Mouse (Mus musculus) lung, postnatal 10 days (tissue): ENCODE data around the gene Endog.
"Not testable (repeated sequence)": the region's sequence is repeated elsewhere in the genome, so short reads cannot be mapped to it uniquely, and the experiment has no call there.

Source experiments
- DNase-seq: peaks from one replicate; pipeline ENCODE4 v3.0.0; 2021

The Endog gene

DNA sequence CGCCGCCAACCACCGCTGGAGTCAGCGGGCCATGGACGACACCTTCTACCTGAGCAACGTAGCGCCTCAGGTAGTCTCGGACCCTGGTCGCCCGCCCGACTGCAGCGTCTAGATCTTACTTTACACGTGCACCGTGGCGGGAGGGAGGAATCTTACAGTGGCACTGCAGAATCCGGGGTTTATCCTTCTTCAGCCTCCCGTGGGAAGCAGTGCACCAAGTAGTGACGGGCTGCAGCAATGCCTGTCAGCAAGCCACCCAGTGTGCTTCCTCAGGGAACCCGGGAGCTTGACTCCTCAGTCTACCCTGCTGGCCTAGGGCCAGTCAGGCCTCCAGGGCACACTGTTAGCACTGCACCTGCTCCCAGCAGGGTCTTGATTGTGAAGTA is 697 bp downstream of the Endog start:
- no peak for DNase-seq

DNA sequence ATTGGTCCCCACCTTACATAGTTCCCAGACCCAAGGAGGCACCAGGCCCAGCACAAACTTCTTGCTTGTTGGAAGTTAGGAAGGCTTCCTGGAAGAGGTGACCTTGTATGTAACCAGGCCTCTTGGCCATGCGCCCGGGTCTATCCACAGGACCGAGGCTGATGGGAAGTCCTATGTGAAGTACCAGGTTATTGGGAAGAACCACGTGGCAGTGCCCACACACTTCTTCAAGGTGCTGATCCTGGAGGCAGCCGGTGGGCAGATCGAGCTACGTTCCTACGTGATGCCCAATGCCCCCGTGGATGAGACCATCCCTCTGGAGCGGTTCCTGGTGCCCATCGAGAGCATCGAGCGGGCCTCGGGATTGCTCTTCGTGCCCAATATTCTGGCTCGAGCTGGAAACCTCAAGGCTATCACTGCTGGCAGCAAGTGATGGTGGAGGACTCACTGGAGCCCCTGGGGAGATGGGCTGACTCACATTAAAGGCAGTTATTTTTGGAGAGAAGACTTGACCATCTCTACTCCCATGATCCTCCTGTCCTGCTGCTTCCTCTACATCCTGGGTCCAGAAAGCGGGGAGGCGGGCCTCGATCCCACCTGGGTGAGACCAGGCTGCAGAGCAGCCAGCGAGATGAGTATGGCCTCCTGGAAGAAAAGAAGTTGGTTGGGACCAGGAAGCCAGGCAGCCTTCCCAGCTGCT is 2.4 kb downstream of the Endog start:
- DNase-seq = no peak

DNA sequence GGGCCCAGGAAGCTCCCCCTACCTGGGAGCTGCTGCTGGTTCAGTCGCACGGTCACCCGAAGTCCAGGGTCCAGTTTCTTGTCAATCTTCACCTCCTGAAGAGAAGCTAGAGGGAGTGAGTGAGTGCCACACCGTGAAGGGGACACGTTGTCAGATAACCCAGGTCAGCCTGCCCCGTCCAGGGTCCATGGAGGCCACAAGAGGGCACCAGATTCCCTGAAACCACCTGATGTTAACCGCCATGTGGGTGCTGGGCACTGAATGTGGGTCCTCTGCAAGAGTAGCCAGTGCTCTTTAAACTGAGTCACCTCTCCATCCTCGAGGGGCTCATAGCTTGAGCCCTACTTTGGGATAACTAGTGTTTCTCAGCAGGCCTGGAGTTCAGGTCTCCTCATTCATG is 4.6 kb downstream of the Endog start:
- no peak for DNase-seq

- DNase-seq = no peak
Observed at GRCm38 (mm10) chr2:30176561-30176960, 5.3 kb downstream of the Endog start.

DNA sequence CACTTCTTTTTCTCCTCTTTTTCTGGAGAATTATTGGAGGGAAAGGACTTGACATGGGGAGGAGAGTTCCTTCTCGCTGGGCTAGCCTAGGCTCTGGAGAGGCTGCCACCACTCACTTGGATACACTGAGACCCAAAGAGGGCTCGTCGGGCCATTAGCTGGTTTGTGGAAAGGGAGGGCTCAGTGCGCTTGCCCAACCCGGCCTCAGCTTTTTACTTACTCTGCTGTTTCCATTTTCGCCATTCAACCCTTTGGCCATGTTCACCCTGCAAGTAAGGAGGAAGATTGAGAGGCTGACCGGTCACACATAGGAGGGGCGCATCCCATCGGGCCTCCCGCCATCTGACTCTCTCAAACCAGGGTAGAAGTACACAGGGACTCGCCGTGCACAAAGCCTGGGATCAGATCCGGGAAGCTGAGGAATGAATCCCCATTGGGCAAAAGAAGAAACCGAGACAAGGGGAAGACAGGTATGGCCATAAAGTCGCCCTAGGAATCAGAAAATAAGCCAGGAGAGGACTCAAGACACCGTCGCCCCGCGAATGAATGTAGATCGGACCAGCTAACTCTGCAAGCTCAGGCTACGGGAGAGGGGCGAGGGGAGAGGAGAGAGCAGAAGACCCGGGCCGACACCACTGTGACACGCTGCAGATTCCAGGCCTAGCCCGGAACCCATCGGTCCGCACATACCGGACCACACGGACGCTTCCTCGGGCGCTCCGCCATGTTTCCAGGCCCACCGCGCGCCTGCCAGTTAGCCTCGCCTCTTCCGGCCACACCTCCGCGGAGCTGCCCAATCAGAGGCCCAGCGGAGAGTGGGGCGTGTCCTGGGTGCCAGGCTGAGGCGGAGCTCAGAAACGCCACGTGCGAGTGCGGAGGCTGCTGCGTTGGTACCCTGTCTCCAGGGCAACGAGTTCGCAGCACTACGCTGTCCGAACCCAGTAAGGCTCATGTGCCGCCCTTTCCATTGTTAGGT is 6.7 kb downstream of the Endog start, which contains the start of gene Spout1:
TSS of gene Spout1 (minus strand) at position 760 of the 976 bp plus-strand sequence.
- DNase-seq = peak; percentile 98

DNA sequence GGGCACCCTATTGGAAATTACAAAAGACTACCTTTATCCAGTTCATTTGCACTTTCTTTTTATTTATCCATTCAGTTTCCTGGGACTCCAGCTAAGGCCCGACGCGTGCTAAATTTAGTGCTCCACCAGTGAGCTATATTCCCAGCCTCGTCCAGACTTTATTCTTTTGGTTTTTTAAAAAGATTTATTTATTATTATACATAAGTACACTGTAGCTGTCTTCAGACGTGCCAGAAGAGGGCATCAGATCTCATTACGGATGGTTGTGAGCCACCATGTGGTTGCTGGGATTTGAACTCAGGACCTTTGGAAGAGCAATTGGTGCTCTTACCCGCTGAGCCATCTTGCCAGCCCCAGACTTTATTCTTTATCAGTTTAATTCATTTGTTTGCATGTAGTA is 7.4 kb downstream of the Endog start:
- not testable (repeated sequence) for DNase-seq

- no peak for DNase-seq
Observed at GRCm38 (mm10) chr2:30182424-30182823, 11.1 kb downstream of the Endog start.

DNA sequence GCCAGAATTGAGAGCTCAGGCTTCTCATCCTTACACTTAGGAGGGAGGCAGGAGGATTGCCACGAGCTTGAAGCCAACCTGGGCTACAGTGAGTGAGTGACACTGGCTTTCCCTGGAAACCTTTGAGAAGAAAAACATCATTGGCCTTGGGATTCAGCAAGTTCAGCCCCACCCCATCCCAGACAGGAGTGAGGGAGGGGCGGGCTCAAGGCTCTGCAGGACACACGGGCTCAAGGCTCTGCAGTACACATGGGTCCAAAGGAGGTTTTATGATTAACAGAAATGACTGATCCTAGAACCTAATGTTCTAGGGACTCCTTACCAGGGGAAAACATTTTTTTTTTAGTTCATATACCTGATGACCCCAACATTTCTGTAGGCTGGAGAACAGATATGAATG is 12.4 kb downstream of the Endog start:
- DNase-seq = no peak

DNA sequence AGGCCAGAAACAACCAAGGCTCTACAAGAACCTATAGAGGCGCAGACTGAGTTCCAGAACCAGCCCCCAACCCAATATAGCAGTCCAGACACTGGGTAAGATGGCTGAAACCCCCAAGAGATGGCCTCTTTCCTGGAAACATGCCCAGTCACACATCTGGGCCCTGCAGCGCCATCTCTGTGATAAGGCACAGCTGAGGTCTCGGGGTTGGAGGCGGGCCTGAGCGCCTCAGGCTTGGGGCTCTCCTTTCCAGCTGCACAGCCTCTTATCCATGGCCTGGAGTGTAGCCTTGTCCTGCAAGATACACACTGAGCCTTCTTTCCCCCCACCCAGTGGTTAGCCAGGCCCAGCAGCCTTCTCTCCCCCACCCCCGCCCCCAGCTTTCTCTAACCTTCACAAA is 14.0 kb downstream of the Endog start:
- DNase-seq = no peak

DNA sequence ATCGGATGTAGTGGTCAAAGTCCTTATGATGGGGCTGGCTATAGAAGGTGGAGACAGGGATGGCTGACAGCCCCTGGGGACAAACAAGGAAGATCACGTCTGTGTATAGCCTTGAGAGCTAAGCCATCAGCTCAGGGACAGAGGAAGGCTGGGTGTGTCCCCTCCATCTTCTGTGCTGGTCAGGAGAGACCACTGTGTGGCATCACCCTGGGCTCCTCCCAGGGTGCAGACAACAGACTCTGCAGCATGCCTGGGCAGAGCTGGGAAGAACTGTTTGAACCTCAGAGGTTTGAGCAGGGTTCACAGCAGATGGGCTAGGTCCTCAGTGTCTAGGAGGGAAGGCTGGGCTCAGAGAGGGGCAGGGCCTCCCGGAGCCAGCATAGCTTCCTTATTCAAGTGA is 14.4 kb downstream of the Endog start:
- DNase-seq = no peak

DNA sequence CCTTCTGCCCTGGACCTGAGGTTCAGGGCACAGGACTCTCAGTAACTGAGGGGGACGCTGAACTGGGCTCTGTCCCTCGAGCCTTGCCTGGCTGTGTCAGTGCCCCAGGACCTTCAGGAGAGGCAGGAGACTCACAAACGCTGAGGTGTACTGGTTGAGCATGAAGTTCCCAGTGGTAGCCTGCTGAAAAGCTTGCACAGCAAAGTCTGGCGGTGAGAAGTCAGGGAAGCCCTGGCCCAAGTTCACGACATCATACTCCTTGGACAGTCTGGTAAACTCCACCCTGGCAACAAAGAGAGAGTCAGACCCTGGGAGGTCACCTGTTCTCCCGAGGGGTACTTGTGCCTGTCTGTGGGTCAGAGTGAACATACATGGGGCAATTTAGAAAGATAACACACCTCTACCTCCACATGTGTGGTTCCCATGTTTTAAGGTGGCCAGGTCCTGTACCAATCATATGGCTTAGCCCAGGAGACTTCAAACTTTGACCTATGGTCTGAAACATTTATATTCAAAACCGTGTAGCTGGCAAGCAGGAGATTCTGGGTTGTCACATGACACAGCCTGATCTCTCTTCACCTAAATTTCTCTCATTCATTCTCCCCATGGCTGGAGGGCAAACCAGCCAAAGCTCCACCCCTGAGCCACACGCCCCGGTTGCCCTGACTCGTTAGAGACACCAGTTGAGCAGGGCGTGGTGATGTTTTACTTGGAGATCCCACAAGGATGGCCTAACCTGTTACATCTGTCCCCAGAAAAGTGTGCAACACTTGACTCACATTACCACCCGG is 20.7 kb downstream of the Endog start:
- DNase-seq = no peak

- no peak for DNase-seq
Observed at GRCm38 (mm10) chr2:30194656-30195055, 23.4 kb downstream of the Endog start.

DNA sequence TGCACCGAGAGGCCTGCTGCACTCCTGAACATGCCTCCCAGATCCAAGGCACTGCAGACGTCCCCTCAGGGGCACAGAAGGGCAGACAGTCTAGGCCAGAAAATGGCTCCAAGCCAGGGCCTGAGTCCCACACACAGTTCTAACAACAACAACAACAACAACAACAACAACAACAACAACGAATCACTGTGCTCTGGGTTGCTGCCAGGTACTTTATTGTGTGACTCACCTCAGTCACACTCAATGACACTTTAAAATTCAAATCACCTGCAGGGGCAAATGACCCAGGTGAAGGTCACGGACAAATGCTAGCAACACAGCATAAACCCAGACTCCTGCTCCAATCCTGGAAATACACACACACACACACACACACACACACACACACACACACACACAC is 26.7 kb downstream of the Endog start:
- no peak for DNase-seq

GRCm38 (mm10) chr2:30199984-30200383 is 28.7 kb downstream of the Endog start:
- no peak for DNase-seq

GRCm38 (mm10) chr2:30200388-30200925 is 29.2 kb downstream of the Endog start:
- no peak for DNase-seq

- DNase-seq = peak; percentile 61
Observed at GRCm38 (mm10) chr2:30203439-30203838, 32.1 kb downstream of the Endog start.

- DNase-seq = peak; percentile 42
Observed at GRCm38 (mm10) chr2:30205255-30205628, 33.9 kb downstream of the Endog start.

- peak; percentile 96 for DNase-seq
Observed at GRCm38 (mm10) chr2:30205629-30206357, 34.5 kb downstream of the Endog start, which contains the start of gene Kyat1. Gene Kyat1, minus strand, starts transcription at chr2:30205847.

- DNase-seq = no peak
Observed at GRCm38 (mm10) chr2:30207401-30207800, 36.1 kb downstream of the Endog start.

- no peak for DNase-seq
Observed at GRCm38 (mm10) chr2:30207886-30208285, 36.6 kb downstream of the Endog start.

GRCm38 (mm10) chr2:30211408-30212168 is 40.3 kb downstream of the Endog start:
- no peak for DNase-seq
